Mouse (Mus musculus) liver, embryonic 14.5 days (tissue): ENCODE data around the gene Lysmd1. TPM values are rescaled to one million over a fixed set of nuclear protein-coding genes. Genes with fewer than 3 reads are reported as not detected.

Source experiments
- ATAC-seq: fragments of 200-750 bp; cut with Nextera tagmentation; 2 replicates; pipeline ENCODE4 v1.8.0; 2017; ENCODE audit warnings: moderate number of reproducible peaks, mild to moderate bottlenecking, moderate library complexity; ENCODE audit not compliant: insufficient read depth
- DNase-seq, 3 experiments: peaks; one replicate each; pipeline ENCODE4 v3.0.0-alpha.2; 2012 to 2013; ENCODE audit warnings: low read depth in 3 of 3, low spot score in 3 of 3
- H3K27ac ChIP-seq: fragments of 300-500 bp; sonication (generic); 2 replicates; pipeline ENCODE4 v1.5.1; 2014; ENCODE audit warnings: moderate library complexity, mild to moderate bottlenecking, control low read depth, inconsistent platforms
- H3K27me3 ChIP-seq: fragments of 300-500 bp; sonication (generic); 2 replicates; pipeline ENCODE4 v1.6.1; 2014; ENCODE audit warnings: mild to moderate bottlenecking, low read length, moderate library complexity; ENCODE audit not compliant: control insufficient read depth, insufficient read depth
- H3K36me3 ChIP-seq: fragments of 300-500 bp; sonication (generic); replicated peaks from 2 replicates; pipeline ENCODE4 v1.6.1; 2014; ENCODE audit warnings: low read depth; ENCODE audit not compliant: control insufficient read depth, insufficient read depth
- H3K4me1 ChIP-seq, 2 experiments: fragments of 200-500 bp in 1 of 2; fragments of 300-500 bp in 1 of 2; sonication (generic) in 1 of 2; replicated peaks; 2 replicates each; pipeline ENCODE4 v1.6.1; 2012 to 2014; ENCODE audit warnings: antibody characterized with exemption in 1 of 2, inconsistent platforms in 1 of 2, low read length in 1 of 2; ENCODE audit not compliant: control insufficient read depth in 2 of 2, insufficient read depth in 2 of 2
- H3K4me2 ChIP-seq: fragments of 300-500 bp; sonication (generic); 2 replicates; pipeline ENCODE4 v1.6.1; 2014; ENCODE audit warnings: low read depth, mild to moderate bottlenecking, control low read depth, moderate library complexity
- H3K4me3 ChIP-seq, 2 experiments: fragments of 200-500 bp in 1 of 2; fragments of 300-500 bp in 1 of 2; sonication (generic) in 1 of 2; 2 replicates each; pipeline ENCODE4 v1.5.1; 2012 to 2014; ENCODE audit warnings: low read depth in 2 of 2, low read length in 2 of 2, mild to moderate bottlenecking in 2 of 2, control low read depth in 1 of 2, inconsistent platforms in 1 of 2, moderate library complexity in 1 of 2; ENCODE audit not compliant: insufficient read depth in 1 of 2
- H3K9ac ChIP-seq: fragments of 300-500 bp; sonication (generic); replicated peaks from 2 replicates; pipeline ENCODE4 v1.6.1; 2014; ENCODE audit warnings: mild to moderate bottlenecking, control low read depth, moderate library complexity
- H3K9me3 ChIP-seq: fragments of 300-500 bp; sonication (generic); 2 replicates; pipeline ENCODE4 v1.6.1; 2016; ENCODE audit warnings: low read length, mixed read lengths; ENCODE audit not compliant: control insufficient read depth
- CTCF ChIP-seq: IDR thresholded peaks from 2 replicates; pipeline ENCODE4 v1.5.1; 2016; ENCODE audit warnings: antibody characterized with exemption, low read depth, control low read depth
- EP300 ChIP-seq: IDR thresholded peaks from 2 replicates; pipeline ENCODE4 v1.6.1; 2016; ENCODE audit warnings: antibody characterized with exemption, low read depth
- WGBS: fragments of 180-500 bp; shearing (Covaris S2); extraction: QIAGEN DNeasy Blood & Tissue Kit; methylation state at CpG from one replicate; pipeline ENCODE4 v1.1.7; 2014; ENCODE audit not compliant: insufficient replicate concordance; 5-methylcytosine and 5-hydroxymethylcytosine counted together
- polyA plus RNA-seq, 2 experiments: library from polyadenylated mRNA; depleted of rRNA in 1 of 2; stranded (reverse) in 1 of 2; unstranded in 1 of 2; fragments of >200 nt; fragmentation: Nextera tagmentation in 1 of 2; extraction: Ambion mirVana in 1 of 2; gene quantifications; 2 replicates each; pipeline versions ENCODE4 v1.2.1 to v1.2.3; 2012 to 2014

Gene Lysmd1
- polyA plus RNA-seq, 2 experiments = 3.9 to 5.2 TPM

DNA sequence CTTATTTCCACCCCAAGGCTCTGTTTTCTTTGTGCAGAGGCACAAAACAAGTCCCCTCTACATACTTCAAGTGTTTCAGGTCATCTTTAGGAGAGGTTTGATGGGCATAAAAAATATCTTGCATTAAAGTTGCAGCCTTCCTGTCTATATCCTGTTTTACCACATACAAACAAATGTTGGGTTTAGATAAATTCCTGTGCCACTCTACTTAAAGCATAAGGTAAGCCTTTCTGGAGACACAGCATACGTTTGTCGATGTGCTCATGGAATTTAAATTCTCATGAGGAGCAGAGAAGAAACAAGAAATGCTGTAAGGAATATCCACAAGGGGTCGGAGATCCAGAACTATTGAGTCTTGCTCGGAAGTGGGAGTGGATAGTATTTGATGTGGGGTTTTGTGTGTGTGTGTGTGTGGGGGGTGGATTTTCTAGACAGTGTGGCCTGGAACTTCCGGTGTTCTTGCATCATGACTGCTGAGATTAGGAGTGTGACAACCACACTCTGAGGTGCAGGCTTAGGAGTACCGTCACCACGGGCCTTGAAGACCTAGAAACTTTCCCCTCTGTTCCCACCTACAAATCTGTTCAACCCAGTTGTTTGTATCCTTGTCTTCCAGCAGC, 1.7 kb downstream of the Lysmd1 start:
- no peak for ATAC-seq
- TF ChIP-seq EP300 (no peak), CTCF (no peak)
- Histone ChIP-seq H3K9me3 (no peaks in the 10 kb centered on the region), H3K36me3 (no peaks in the 10 kb centered on the region), H3K4me3 (peak overlapping the region in 1 of 2 experiments; percentile 59; a peak in 2 of 4 replicates), H3K27me3 (no peaks in the 10 kb centered on the region), H3K4me1 (peaks cover 10 to 18% of the 10 kb centered on the region in 2 experiments), H3K4me2 (peak overlapping the region; percentile 80), H3K27ac (peak overlapping the region; percentile 54), H3K9ac (peak overlapping the region; percentile 63; the same call in 1 of the 2 replicates)
- WGBS = 24% methylated on average over 7 of the region's 7 CpGs
- no peak for DNase-seq

DNA sequence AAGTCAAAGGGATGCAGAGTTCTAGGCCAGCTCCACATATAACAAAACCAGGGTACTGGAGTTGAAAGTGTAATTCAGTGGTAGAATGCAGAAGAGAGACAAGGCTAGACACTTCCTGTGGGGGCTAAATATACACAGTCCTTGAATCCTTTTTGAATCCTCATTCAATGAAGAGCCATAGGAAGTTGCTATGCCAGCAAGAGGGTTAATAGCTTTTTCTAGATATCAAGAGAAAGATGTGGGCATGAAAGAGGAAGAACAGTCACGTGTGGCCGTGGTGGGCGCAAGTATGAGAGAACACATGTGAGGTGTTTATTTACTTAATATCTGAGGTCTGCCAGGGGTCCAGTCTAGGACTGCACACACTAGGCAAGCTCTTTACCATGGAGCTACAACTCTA, 2.4 kb downstream of the Lysmd1 start:
- Histone ChIP-seq H3K4me2 (no peak overlapping the region), H3K9me3 (no peaks in the 10 kb centered on the region), H3K27ac (no peak overlapping the region), H3K27me3 (no peaks in the 10 kb centered on the region), H3K9ac (no peak overlapping the region), H3K36me3 (no peaks in the 10 kb centered on the region), H3K4me1 (peaks cover 10 to 18% of the 10 kb centered on the region in 2 experiments), H3K4me3 (no peak overlapping the region)
- 60% methylated on average over 3 of the region's 3 CpGs for WGBS
- TF ChIP-seq EP300 (no peak), CTCF (no peak)
- DNase-seq = no peak
- no peak for ATAC-seq

DNA sequence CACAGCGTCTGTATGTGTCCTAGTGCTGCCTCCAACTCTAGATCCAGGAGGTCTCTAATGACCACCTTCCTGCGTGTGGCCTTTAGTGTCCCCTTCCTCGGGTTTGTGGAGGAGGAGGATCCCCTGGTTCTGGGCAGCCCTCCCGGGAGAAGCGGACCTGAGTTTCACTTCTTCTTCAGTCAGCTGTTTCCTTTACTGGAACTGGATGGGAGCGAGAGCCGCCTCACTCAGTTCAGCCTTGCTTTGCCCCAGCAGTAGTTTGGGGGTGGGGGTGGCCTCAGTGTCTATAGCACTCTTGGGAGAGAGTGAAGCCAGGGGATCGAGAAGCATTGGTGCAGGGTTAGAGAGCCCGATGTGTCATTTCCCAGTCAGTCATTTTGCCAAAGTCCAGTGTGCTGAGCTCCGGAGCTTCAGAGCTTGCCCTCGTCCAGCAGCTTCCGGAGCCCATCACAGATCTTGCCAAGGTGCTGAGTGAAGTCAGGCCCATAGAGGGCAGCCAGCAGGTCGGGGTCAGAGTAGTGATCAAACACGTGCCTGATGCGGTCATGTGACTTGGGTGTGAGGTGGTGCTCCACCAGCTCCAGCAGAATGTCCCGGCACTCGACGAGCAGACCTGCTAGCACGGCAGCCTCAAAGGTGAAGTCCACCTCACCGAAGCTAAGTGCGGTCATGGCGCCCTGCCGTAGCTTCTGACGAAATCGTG, 5.8 kb downstream of the Lysmd1 start:
- 65% methylated on average over 25 of the region's 25 CpGs for WGBS

DNA sequence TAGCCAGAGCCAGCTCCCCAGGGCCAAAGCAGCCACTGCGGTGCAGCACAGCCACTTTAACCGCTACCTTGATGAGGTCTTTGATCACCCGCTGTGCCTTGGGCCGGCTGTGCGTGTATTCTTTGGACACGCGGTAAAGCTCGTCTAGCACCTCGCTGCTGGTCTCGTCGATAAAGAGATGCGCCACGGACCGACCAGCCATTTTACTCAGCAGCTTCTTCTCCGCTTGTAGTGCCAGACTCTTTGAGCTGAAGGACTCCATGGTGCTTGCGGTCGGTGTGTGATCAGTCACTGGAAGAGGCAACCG, 6.4 kb downstream of the Lysmd1 start:
- H3K36me3 ChIP-seq = no peaks in the 10 kb centered on the region
- 68% methylated on average over 18 of the region's 18 CpGs for WGBS

More for the DNA sequence above, 5.8 kb downstream of the Lysmd1 start:
- ATAC-seq (no peak), DNase-seq (no peak)
- Histone ChIP-seq H3K27ac (no peak overlapping the region), H3K9ac (no peak overlapping the region), H3K4me2 (peak overlapping the region; percentile 33), H3K4me1 (peaks cover 13 to 20% of the 10 kb centered on the region in 2 experiments), H3K27me3 (no peaks in the 10 kb centered on the region), H3K36me3 (no peaks in the 10 kb centered on the region), H3K4me3 (no peak overlapping the region), H3K9me3 (no peaks in the 10 kb centered on the region)
- TF ChIP-seq CTCF (0 out of 2 replicates have a peak, but pooled peaks have one; percentile 19), EP300 (no peak)

DNA sequence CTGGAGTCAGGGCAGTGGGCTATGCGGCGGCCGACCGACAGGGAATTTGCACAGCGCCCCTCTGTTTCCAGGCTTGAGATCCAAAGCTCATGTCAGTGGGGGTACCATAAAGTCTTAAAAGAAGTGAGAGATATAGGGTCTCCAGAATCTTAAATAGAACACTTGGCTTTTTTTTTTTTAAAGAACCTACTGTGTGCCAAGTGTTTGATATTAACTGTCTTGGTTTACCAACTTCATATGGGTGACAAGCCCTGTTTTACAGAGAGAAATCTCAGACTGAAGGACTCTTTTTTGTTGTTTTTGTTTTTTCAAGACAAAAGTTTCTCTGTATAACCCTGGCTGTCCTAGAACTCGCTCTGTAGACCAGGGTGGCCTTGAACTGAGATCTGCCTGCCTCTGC, 6.9 kb downstream of the Lysmd1 start:
- 84% methylated on average over 6 of the region's 6 CpGs for WGBS

More for the DNA sequence above, 6.4 kb downstream of the Lysmd1 start:
- H3K4me1 ChIP-seq = peaks cover 8 to 16% of the 10 kb centered on the region in 2 experiments
- H3K9me3 ChIP-seq = no peaks in the 10 kb centered on the region
- DNase-seq = no peak
- TF ChIP-seq EP300 (no peak), CTCF (no peak)
- no peak overlapping the region for H3K27ac ChIP-seq
- H3K9ac ChIP-seq = no peak overlapping the region
- H3K4me2 ChIP-seq = peak overlapping the region; percentile 33
- H3K4me3 ChIP-seq = 0 out of 4 replicates have a peak overlapping the region, but pooled peaks of 1 of the 2 experiments have one; percentile 4
- H3K27me3 ChIP-seq = no peaks in the 10 kb centered on the region
- ATAC-seq = no peak

More for the DNA sequence above, 6.9 kb downstream of the Lysmd1 start:
- TF ChIP-seq CTCF (no peak), EP300 (no peak)
- no peak for ATAC-seq
- no peak overlapping the region for H3K9ac ChIP-seq
- H3K27me3 ChIP-seq = no peaks in the 10 kb centered on the region
- H3K4me3 ChIP-seq = no peak overlapping the region
- H3K4me2 ChIP-seq = peak overlapping the region; percentile 33
- H3K36me3 ChIP-seq = no peaks in the 10 kb centered on the region
- DNase-seq = no peak
- peaks cover 7 to 12% of the 10 kb centered on the region in 2 experiments; a peak in 3 of 4 replicates for H3K4me1 ChIP-seq
- no peak overlapping the region for H3K27ac ChIP-seq
- no peaks in the 10 kb centered on the region for H3K9me3 ChIP-seq
